Mouse (Mus musculus) thymus, postnatal 0 days (tissue): Measurements from ENCODE around the gene Tmem147. TPM values are rescaled to one million over a fixed set of nuclear protein-coding genes. Genes with fewer than 3 reads are reported as not detected.

Experiments used
- DNase-seq: peaks from one replicate; pipeline ENCODE4 v3.0.0-alpha.2; 2015; ENCODE audit warnings: low spot score
- polyA plus RNA-seq: library from polyadenylated mRNA; unstranded; fragments of >200 nt; fragmentation: Nextera tagmentation; extraction: Ambion mirVana; gene quantifications from 2 replicates; pipeline ENCODE4 v1.2.1, GENCODE M21; 2015

Gene Tmem147
- polyA plus RNA-seq, 1 experiment from 2014 or later, result 173 TPM

DNA sequence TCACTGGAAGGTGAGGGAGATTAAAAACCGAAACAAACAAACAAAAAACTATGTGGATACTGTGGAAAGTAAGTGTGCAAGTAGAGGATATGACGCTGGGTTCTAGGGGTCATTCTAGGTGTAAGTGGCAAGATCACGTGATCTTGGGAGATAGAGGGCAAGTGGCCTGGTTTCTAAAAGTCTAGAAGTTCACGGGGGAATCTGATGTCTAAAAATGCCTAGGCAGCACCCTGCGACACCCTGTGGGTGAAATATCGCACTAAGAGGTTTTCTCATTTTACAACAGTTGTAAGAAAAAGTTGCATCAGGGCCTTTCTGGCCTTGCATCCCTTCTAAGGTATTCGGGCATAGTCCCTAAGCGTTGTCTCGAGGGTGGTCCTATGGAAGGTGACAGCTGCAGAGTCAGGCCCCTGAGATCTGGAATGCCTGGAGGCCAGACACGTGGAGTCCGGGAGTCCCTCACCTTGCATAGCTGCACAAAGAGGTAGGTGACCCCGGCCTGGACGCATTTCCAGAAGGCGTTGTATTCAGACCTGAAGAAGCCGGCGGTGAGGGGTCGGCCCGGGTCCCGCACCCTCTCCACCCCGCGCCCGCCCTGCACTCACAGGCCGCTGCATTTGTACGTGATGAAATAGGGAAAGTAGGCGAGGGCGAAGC, 473 bp downstream of the Tmem147 start:
- DNase-seq, result peak; percentile 9

DNA sequence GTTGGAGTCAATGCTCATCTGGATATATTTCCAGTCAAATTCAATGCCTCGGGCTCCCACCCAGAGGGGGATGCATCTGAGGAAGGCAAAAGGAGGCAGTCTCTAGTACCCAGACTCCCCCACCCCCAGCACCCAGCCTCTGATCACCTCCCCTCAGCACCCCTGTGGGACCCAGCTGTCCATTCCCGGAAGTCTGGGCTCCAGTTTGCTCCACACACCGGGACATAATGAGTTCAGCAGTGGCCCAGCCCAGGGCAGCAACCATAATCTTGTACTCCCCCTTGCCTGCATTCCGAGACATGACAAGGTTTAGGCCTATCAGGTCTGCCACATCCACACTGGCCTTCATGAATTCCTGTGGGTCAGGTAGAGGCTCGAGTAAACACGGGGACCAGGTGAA, 1.1 kb downstream of the Tmem147 start:
- DNase-seq, result no peak

- DNase-seq, result no peak
These were observed 5.9 kb downstream of the Tmem147 start for GRCm38 (mm10) chr7:30723274-30723953.

DNA sequence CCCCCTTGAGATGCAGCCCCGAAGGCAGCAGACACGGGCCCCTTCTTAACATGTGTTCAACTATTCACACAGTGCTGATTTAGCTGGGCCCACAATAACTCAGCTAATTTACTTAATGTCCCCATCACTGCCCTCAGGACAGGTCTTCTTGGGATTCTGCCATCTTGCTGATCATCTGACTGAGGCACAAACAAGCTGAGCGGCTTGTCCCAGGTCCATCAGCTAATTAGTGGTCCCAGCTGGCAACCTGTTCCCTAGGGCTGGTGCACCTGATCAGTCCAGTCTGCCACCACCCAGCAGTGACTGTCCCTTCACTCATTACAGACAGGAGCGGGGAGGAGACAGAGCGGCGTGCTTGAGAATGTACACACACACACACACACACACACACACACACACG, 8.1 kb downstream of the Tmem147 start:
- no peak for DNase-seq

DNA sequence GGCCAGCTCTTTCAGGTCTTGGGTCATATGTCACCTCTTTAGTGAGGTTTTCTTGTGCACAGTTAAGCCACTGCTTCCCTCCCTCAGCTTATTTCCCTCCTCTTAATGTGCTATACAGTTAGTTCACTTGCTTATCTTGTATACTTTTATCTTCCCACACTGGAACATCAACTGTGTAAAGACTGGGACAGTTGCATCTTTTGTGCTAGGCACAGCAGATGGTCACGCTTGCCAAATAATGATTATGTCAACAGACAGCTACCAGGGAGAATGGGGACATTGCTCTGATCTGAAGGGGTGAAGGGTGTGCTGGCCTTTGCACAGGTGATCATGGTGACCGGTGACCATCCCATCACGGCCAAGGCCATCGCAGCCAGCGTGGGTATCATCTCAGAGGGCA, 9.7 kb downstream of the Tmem147 start:
- DNase-seq, result no peak

DNA sequence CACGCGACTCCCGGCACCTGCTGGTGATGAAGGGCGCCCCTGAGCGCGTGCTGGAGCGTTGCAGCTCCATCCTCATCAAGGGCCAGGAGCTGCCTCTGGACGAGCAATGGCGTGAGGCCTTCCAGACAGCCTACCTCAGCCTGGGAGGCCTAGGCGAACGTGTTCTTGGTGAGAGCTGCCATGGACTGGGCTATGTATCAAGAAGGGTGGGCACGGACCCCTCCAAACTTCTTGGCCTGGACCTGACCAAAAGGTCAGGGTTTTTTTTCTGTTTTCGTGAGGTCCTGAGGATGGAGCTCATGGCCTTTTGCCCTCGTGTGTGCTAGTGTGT, 11.7 kb downstream of the Tmem147 start:
- DNase-seq, result no peak

DNA sequence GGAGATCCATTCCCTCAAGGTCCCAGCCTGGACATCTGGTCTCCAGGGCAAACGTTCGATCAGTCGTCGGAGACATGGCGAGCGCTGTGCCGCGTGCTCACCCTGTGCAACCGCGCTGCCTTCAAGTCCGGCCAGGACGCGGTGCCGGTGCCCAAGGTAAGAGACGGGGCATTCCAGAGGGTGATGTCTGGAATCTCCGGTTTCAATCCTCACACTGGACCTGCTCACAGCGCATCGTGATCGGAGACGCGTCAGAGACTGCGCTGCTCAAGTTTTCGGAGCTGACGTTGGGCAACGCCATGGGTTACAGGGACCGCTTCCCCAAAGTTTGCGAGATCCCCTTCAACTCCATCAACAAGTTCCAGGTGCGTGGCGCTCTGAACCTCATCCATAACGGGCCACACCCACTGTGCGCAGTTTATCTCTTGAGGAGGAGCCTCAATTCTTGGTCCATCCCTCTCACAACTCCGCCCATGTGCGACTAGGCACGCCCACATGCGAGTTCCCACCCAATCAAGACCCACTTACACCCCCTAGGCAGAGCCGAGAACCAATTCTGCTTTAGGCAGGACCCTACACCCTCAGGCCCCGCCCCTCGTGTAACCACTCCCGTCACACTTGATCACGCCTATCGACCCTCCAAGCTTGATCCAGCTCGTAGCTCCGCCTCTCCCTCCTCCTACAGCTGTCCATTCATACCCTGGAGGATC, 12.2 kb downstream of the Tmem147 start:
- DNase-seq, result peak; percentile 89

DNA sequence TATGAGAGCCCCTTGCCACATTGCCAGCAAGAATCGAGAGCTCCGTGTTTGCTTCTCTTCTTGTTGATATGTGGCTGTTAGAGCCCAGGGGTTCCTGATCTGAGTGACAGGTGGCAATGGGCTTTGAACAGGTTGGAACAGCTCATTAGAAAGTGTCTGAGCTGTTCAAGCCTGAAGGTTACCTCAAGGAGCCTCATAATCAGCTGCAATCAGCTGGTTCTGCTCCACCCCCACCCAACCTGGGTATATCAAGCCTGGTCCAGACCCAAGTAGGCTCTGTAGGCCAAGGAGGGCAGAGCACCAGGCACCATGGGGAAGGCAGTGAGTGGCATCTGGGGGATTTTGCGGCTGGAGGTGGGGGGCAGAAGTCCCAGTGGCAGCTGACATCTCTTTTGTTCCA, 17.4 kb downstream of the Tmem147 start, which contains the start of gene Atp4a:
Gene Atp4a (plus strand): TSS at position 268 of the 400 bp plus-strand sequence.
- DNase-seq, result no peak

DNA sequence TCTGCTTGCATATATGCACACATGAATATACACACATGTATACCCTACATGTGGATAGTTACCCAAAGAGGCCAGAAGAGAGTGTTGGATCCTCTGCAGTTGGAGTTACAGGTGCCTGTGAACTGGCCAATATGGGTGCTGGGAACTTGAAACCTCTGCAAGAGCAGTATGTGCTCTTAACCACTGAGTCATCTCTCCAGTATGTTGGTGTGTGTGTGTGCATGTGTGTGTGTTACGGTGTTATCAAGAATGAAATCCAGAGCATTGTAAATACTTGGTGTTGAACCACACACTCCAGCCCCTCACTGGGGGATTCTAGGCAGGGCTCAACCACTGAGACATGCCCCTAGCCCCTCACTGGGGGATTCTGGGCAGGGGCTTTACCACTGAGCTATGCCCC, 21.9 kb downstream of the Tmem147 start:
- no peak for DNase-seq

DNA sequence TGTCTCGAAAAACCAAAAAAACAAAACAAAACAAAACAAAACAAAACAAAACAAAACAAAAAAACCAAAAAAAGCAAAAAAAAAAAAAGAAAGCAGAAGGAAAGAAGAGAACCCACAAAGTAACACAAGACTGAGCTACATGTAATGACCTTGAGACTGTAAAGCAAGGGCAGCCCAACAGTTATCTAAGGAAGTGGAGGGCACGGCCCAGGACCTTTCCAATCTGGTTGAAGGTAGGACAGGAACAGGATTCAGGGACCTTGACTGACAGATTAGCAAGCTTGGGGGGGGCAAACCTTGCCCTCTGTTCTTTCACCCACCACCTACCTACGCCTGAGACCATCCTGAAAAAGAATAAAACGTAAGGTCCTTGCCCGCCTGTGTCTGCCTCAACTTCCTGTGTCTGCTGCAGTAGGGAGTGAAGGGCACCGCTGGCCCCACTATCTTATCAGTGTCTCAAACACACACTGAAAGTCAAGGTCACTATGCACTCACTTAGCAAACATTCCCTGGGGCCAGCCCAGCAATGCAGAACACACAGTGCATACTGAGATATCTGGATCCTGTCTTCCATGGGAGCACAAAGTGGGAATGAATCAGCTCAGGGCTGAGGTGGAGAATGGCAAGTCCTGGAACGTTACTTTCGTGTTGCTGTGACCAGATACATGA, 23.0 kb downstream of the Tmem147 start:
- DNase-seq, result no peak

GRCm38 (mm10) chr7:30698589-30698988, 30.8 kb downstream of the Tmem147 start, which contains the start of gene 2200002J24Rik:
Gene 2200002J24Rik (plus strand): TSS chr7:30698926.
- peak; percentile 34 for DNase-seq

- DNase-seq, result no peak
These were observed 31.2 kb downstream of the Tmem147 start for GRCm38 (mm10) chr7:30698101-30698500.

DNA sequence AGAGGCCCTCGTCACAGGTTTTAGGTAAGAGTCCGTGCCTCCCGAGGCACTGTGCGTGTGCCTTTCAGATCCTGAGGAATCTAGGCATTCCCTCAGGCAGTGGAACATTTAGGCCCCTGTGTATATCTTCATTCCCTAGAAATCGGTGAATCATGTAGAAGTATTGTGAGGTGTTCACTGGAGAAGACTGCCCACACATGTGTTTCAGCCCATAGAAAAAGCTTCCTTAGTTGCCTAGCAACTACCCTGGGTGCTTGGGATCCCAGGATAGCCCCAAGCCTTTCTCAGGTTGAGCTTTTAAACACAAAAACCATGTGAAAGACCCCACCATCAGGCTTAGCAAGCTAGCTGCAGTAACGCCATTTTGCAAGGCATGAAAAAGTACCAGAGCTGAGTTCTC, 41.0 kb downstream of the Tmem147 start:
- no peak for DNase-seq

DNA sequence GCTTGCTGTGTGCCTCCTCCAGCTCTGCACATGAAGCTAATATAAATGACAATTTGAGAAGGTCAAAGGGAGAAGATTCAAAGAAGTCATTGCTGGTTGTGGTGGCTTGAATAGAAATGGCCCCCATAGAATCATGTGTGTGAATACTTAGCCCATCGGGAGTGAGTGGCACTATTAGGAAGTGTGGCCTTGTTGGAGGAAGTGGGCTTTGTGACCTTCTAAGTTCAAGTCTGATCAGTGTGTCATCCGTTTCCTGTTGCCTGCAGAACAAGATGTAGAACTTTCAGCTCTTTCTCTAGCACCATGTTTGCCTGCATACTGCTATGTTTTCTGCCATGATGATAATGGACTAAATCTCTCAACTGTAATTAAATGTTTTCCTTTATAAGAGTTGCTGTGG, 45.9 kb downstream of the Tmem147 start:
- DNase-seq, result no peak

- no peak for DNase-seq
These were observed 47.4 kb downstream of the Tmem147 start for GRCm38 (mm10) chr7:30681897-30682296.

- DNase-seq, result peak; percentile 10
These were observed 50.9 kb downstream of the Tmem147 start for GRCm38 (mm10) chr7:30678263-30678975.

Other genes with a start within 250 kb of the Tmem147 start
- not detected in 2 replicates for gene Prodh2, start 235.9 kb downstream of the Tmem147 start, polyA plus RNA-seq
- 3.6 and 4.6 TPM in 2 replicates for gene Arhgap33, start 194.5 kb downstream of the Tmem147 start, polyA plus RNA-seq
- gene Hspb6, start 177.4 kb downstream of the Tmem147 start, polyA plus RNA-seq, result 6.9 and 7.5 TPM in 2 replicates
- 3.6 and 5.2 TPM in 2 replicates for gene Proser3, start 177.2 kb downstream of the Tmem147 start, polyA plus RNA-seq
- gene Lin37, start 169.7 kb downstream of the Tmem147 start, polyA plus RNA-seq, result 91.1 and 96.6 TPM in 2 replicates
- gene U2af1l4, start 166.2 kb downstream of the Tmem147 start, polyA plus RNA-seq, result 101 and 112 TPM in 2 replicates
- 8.4 and 9.8 TPM in 2 replicates for gene Gm49396, start 166.2 kb downstream of the Tmem147 start, polyA plus RNA-seq
- 203 and 204 TPM in 2 replicates for gene Psenen, start 165.9 kb downstream of the Tmem147 start, polyA plus RNA-seq
- gene Igflr1, start 164.1 kb downstream of the Tmem147 start, polyA plus RNA-seq, result 4.0 and 7.8 TPM in 2 replicates
- 7.2 and 9.3 TPM in 2 replicates for gene Kmt2b, start 140.8 kb downstream of the Tmem147 start, polyA plus RNA-seq
- gene Zbtb32, start 130.6 kb downstream of the Tmem147 start, polyA plus RNA-seq, result 0.31 and 0.32 TPM in 2 replicates
- 0.75 and 0.90 TPM in 2 replicates for gene Upk1a, start 116.7 kb downstream of the Tmem147 start, polyA plus RNA-seq
- gene Cox6b1, start 103.4 kb downstream of the Tmem147 start, polyA plus RNA-seq, result 989 and 1,078 TPM in 2 replicates
- gene Etv2, start 93.7 kb downstream of the Tmem147 start, polyA plus RNA-seq, result not detected in 2 replicates
- gene Rbm42, start 79.2 kb downstream of the Tmem147 start, polyA plus RNA-seq, result 151 and 153 TPM in 2 replicates
- gene Haus5, start 64.5 kb downstream of the Tmem147 start, polyA plus RNA-seq, result 50.2 and 51.0 TPM in 2 replicates
- not detected in 2 replicates for gene Pmis2, start 57.9 kb downstream of the Tmem147 start, polyA plus RNA-seq
- gene 2200002J24Rik, start 30.6 kb downstream of the Tmem147 start, polyA plus RNA-seq, result 0.81 and 1.2 TPM in 2 replicates
- 1.4 and 1.5 TPM in 2 replicates for gene Atp4a, start 17.3 kb downstream of the Tmem147 start, polyA plus RNA-seq
- 0.43 TPM in 1 of 2 replicates, not detected in the other for gene Gapdhs, start 14.1 kb upstream of the Tmem147 start, polyA plus RNA-seq
- 2.0 and 4.1 TPM in 2 replicates for gene Sbsn, start 21.9 kb upstream of the Tmem147 start, polyA plus RNA-seq
- gene Dmkn, start 34.2 kb upstream of the Tmem147 start, polyA plus RNA-seq, result 10.7 and 12.7 TPM in 2 replicates
- 36.0 and 39.0 TPM in 2 replicates for gene Krtdap, start 58.4 kb upstream of the Tmem147 start, polyA plus RNA-seq
- gene Ffar2, start 94.2 kb upstream of the Tmem147 start, polyA plus RNA-seq, result 0.95 and 1.5 TPM in 2 replicates
- 0.10 TPM in 1 of 2 replicates, not detected in the other for gene Ffar3, start 126.6 kb upstream of the Tmem147 start, polyA plus RNA-seq
- gene Ffar1, start 132.0 kb upstream of the Tmem147 start, polyA plus RNA-seq, result not detected in 2 replicates
- 0.40 and 0.99 TPM in 2 replicates for gene Cd22, start 150.8 kb upstream of the Tmem147 start, polyA plus RNA-seq
- 0.42 and 0.46 TPM in 2 replicates for gene Mag, start 185.3 kb upstream of the Tmem147 start, polyA plus RNA-seq
- gene Hamp2, start 195.1 kb upstream of the Tmem147 start, polyA plus RNA-seq, result 2.1 TPM in 2 replicates
- gene Hamp, start 214.5 kb upstream of the Tmem147 start, polyA plus RNA-seq, result 2.4 and 2.9 TPM in 2 replicates
- 20.7 and 23.6 TPM in 2 replicates for gene Usf2, start 227.3 kb upstream of the Tmem147 start, polyA plus RNA-seq
- gene Lsr, start 243.9 kb upstream of the Tmem147 start, polyA plus RNA-seq, result 12.7 and 13.8 TPM in 2 replicates
- 1.3 and 1.6 TPM in 2 replicates for gene Fam187b, start 244.2 kb upstream of the Tmem147 start, polyA plus RNA-seq